Mouse (Mus musculus) adrenal gland, postnatal 10 days (tissue): ENCODE measurements around the gene Dap3. TPM values are rescaled to one million over a fixed set of nuclear protein-coding genes. Genes with fewer than 3 reads are reported as not detected.
"Not testable (repeated sequence)": the region's sequence is repeated elsewhere in the genome, so short reads cannot be mapped to it uniquely, and the experiment has no call there.

Source experiments
- DNase-seq: peaks from one replicate; pipeline ENCODE4 v3.0.0; 2021; ENCODE audit warnings: mixed read lengths
- long read RNA-seq, 2 experiments: library from polyadenylated mRNA; stranded (forward); transcript quantifications; one replicate each; pipeline ENCODE4 v2.0.0; 2021
- total RNA-seq, 2 experiments: library from RNA; stranded (reverse); gene quantifications; 2 replicates each; pipeline ENCODE4 v1.2.3; 2021

The Dap3 gene
- total RNA-seq, result 100 to 1,000 TPM; 114 to 128 TPM
- long read RNA-seq, experiment 1, full-length matches to known transcripts, result 80 of 120 reads
- long read RNA-seq, experiment 1, partial matches to known transcripts, result 6 of 120 reads
- long read RNA-seq, experiment 1, other reads (novel, unspliced or antisense), result 34 of 120 reads
- long read RNA-seq, experiment 2, full-length matches to known transcripts, result 38 of 49 reads
- long read RNA-seq, experiment 2, partial matches to known transcripts, result 2 of 49 reads
- long read RNA-seq, experiment 2, other reads (novel, unspliced or antisense), result 9 of 49 reads

- peak; percentile 85 for DNase-seq
These were observed at the start of gene Dap3, which contains the start of gene Ash1l for GRCm38 (mm10) chr3:88950576-88951326. Gene Dap3, minus strand, starts transcription at chr3:88951181. Gene Ash1l, plus strand, starts transcription at chr3:88950622.

GRCm38 (mm10) chr3:88992793-88993192, 41.8 kb upstream of the Dap3 start:
- no peak for DNase-seq

- DNase-seq, result peak; percentile 51
These were observed 33.0 kb upstream of the Dap3 start for GRCm38 (mm10) chr3:88983921-88984381.

- DNase-seq, result peak; percentile 25
These were observed 30.4 kb upstream of the Dap3 start for GRCm38 (mm10) chr3:88981206-88982010.

GRCm38 (mm10) chr3:88975012-88975411, 24.0 kb upstream of the Dap3 start:
- no peak for DNase-seq

GRCm38 (mm10) chr3:88963211-88963610, 12.2 kb upstream of the Dap3 start:
- DNase-seq, result not testable (repeated sequence)

GRCm38 (mm10) chr3:88953736-88954135, 2.8 kb upstream of the Dap3 start:
- DNase-seq, result no peak

GRCm38 (mm10) chr3:88953246-88953645, 2.3 kb upstream of the Dap3 start:
- DNase-seq, result no peak

GRCm38 (mm10) chr3:88951327-88951800, 383 bp upstream of the Dap3 start:
- no peak for DNase-seq

GRCm38 (mm10) chr3:88949786-88950575, 1.0 kb downstream of the Dap3 start:
- DNase-seq, result peak; percentile 95

- no peak for DNase-seq
These were observed 6.9 kb downstream of the Dap3 start for GRCm38 (mm10) chr3:88944109-88944508.

GRCm38 (mm10) chr3:88942316-88942880, 8.6 kb downstream of the Dap3 start:
- DNase-seq, result peak; percentile 26

- DNase-seq, result no peak
These were observed 11.2 kb downstream of the Dap3 start for GRCm38 (mm10) chr3:88939749-88940148.

GRCm38 (mm10) chr3:88939071-88939470, 11.9 kb downstream of the Dap3 start:
- DNase-seq, result no peak

- DNase-seq, result no peak
These were observed 21.5 kb downstream of the Dap3 start for GRCm38 (mm10) chr3:88929501-88929900.

- DNase-seq, result no peak
These were observed 25.3 kb downstream of the Dap3 start for GRCm38 (mm10) chr3:88925651-88926050.

GRCm38 (mm10) chr3:88923989-88924591, 26.9 kb downstream of the Dap3 start:
- peak; percentile 56 for DNase-seq

- no peak for DNase-seq
These were observed 29.6 kb downstream of the Dap3 start for GRCm38 (mm10) chr3:88921411-88921810.

GRCm38 (mm10) chr3:88918981-88919380, 32.0 kb downstream of the Dap3 start:
- DNase-seq, result no peak

- DNase-seq, result no peak
These were observed 36.6 kb downstream of the Dap3 start for GRCm38 (mm10) chr3:88914384-88914810.
